Mouse (Mus musculus) myocyte (in vitro differentiated cells): ENCODE measurements at regions not wholly inside any gene's neighbourhood (a gene's known extent, or its start where the extent isn't known, plus 50 kb on each side); places are given as distances from the start of the nearest gene placed in this dataset.

ENCODE experiments used
- H3K27me3 ChIP-seq: one replicate; pipeline ENCODE4 v1.6.1; 2011; ENCODE audit not compliant: control insufficient read depth, insufficient read depth, insufficient read length
- H3K36me3 ChIP-seq: one replicate; pipeline ENCODE4 v1.6.1; 2011; ENCODE audit not compliant: control insufficient read depth, insufficient read depth
- H3K4me2 ChIP-seq: one replicate; pipeline ENCODE4 v1.6.1; 2011; ENCODE audit warnings: low read depth, control low read depth
- H3K4me3 ChIP-seq: one replicate; pipeline ENCODE4 v1.5.1; 2011; ENCODE audit warnings: mild to moderate bottlenecking, control low read depth, moderate library complexity
- H3K79me2 ChIP-seq: one replicate; pipeline ENCODE4 v1.6.1; 2011; ENCODE audit not compliant: control insufficient read depth, insufficient read depth
- H3ac ChIP-seq: one replicate; pipeline ENCODE4 v1.6.1; 2011; ENCODE audit not compliant: control insufficient read depth, insufficient read length
- CEBPB ChIP-seq: IDR thresholded peaks from 2 replicates; pipeline ENCODE4 v1.6.1; 2011; ENCODE audit warnings: mild to moderate bottlenecking, moderate library complexity; ENCODE audit not compliant: poor library complexity, insufficient read depth, severe bottlenecking
- E2F4 ChIP-seq: IDR thresholded peaks from one replicate; pipeline ENCODE4 v1.6.1; 2011; ENCODE audit warnings: mild to moderate bottlenecking, control low read depth, moderate library complexity; ENCODE audit not compliant: insufficient read depth
- MAX ChIP-seq: IDR thresholded peaks from one replicate; pipeline ENCODE4 v1.6.1; 2011; ENCODE audit warnings: low read depth, mild to moderate bottlenecking, control low read depth
- MYOD1 ChIP-seq, 3 experiments: IDR thresholded peaks; one replicate each; pipeline ENCODE4 v1.6.1; 2011; ENCODE audit warnings: control low read depth in 2 of 3, low read depth in 2 of 3, mild to moderate bottlenecking in 2 of 3, moderate library complexity in 1 of 3; ENCODE audit not compliant: insufficient read length in 2 of 3, control insufficient read depth in 1 of 3
- MYOG ChIP-seq, 3 experiments: IDR thresholded peaks; one replicate each; pipeline ENCODE4 v1.6.1; 2011; ENCODE audit warnings: control low read depth in 2 of 3, low read depth in 2 of 3, mild to moderate bottlenecking in 2 of 3; ENCODE audit not compliant: insufficient read length in 2 of 3, control insufficient read depth in 1 of 3, insufficient read depth in 1 of 3
- POLR2A ChIP-seq: IDR thresholded peaks from one replicate; pipeline ENCODE4 v1.6.1; 2011; ENCODE audit warnings: low read depth, mild to moderate bottlenecking, control low read depth, moderate library complexity; ENCODE audit not compliant: insufficient read length
- POLR2AphosphoS2 ChIP-seq: IDR thresholded peaks from one replicate; pipeline ENCODE4 v1.6.1; 2011; ENCODE audit warnings: low read depth, control low read depth; ENCODE audit not compliant: insufficient read length
- REST ChIP-seq: IDR thresholded peaks from one replicate; pipeline ENCODE4 v1.6.1; 2011; ENCODE audit warnings: mild to moderate bottlenecking, control low read depth, moderate library complexity; ENCODE audit not compliant: insufficient read depth, insufficient read length
- SRF ChIP-seq: IDR thresholded peaks from one replicate; pipeline ENCODE4 v1.6.1; 2011; ENCODE audit warnings: low read depth; ENCODE audit not compliant: control insufficient read depth, insufficient read length
- TCF12 ChIP-seq: IDR thresholded peaks from one replicate; pipeline ENCODE4 v1.6.1; 2011; ENCODE audit warnings: mild to moderate bottlenecking, control low read depth; ENCODE audit not compliant: poor library complexity, insufficient read depth, severe bottlenecking
- TCF3 ChIP-seq: IDR thresholded peaks from one replicate; pipeline ENCODE4 v1.6.1; 2011; ENCODE audit warnings: low read depth, control low read depth; ENCODE audit not compliant: insufficient read length
- USF1 ChIP-seq: IDR thresholded peaks from one replicate; pipeline ENCODE4 v1.6.1; 2011; ENCODE audit warnings: low read depth, mild to moderate bottlenecking, control low read depth, moderate library complexity

- Histone ChIP-seq H3K36me3 (no peaks in the 10 kb centered on the region), H3K4me2 (no peak overlapping the region), H3K4me3 (no peak overlapping the region), H3ac (no peak overlapping the region), H3K27me3 (no peaks in the 10 kb centered on the region), H3K79me2 (no peaks in the 10 kb centered on the region)
- no peak for TF ChIP-seq MYOD1 (IDR thresholded peaks at IDR 0.05; ENCODE audit: control insufficient read depth in 1 of 3, insufficient read length in 2 of 3, low read depth in 2 of 3)
- no peak for TF ChIP-seq TCF3
- no peak for TF ChIP-seq POLR2A
- no peak for TF ChIP-seq SRF
- no peak for TF ChIP-seq MAX
- no peak for TF ChIP-seq CEBPB
- TF ChIP-seq TCF12, result no peak
- TF ChIP-seq REST, result no peak
- TF ChIP-seq POLR2AphosphoS2, result no peak
- TF ChIP-seq USF1, result no peak
- no peak for TF ChIP-seq MYOG (IDR thresholded peaks at IDR 0.05; ENCODE audit: control insufficient read depth in 1 of 3, insufficient read depth in 1 of 3, insufficient read length in 2 of 3, low read depth in 2 of 3)
- no peak for TF ChIP-seq E2F4
These were observed 155.4 kb upstream of the Cadm2 start for GRCm38 (mm10) chr16:67776091-67776490.

- no peak for TF ChIP-seq CEBPB
- no peak for TF ChIP-seq MYOG (IDR thresholded peaks at IDR 0.05; ENCODE audit: control insufficient read depth in 1 of 3, insufficient read depth in 1 of 3, insufficient read length in 2 of 3, low read depth in 2 of 3)
- no peak for TF ChIP-seq MAX
- no peak for TF ChIP-seq POLR2A
- Histone ChIP-seq H3K79me2 (no peaks in the 10 kb centered on the region), H3K27me3 (no peaks in the 10 kb centered on the region), H3ac (no peak overlapping the region), H3K4me3 (no peak overlapping the region), H3K4me2 (no peak overlapping the region), H3K36me3 (no peaks in the 10 kb centered on the region)
These were observed 148.4 kb upstream of the Cadm2 start for GRCm38 (mm10) chr16:67769114-67769513.

GRCm38 (mm10) chr16:67735398-67735797, 114.7 kb upstream of the Cadm2 start:
- Histone ChIP-seq H3K4me2 (no peak overlapping the region), H3K79me2 (no peaks in the 10 kb centered on the region), H3K36me3 (no peaks in the 10 kb centered on the region), H3K4me3 (no peak overlapping the region), H3ac (no peak overlapping the region), H3K27me3 (no peaks in the 10 kb centered on the region)
- TF ChIP-seq E2F4, result no peak
- TF ChIP-seq MYOD1 (IDR thresholded peaks at IDR 0.05; ENCODE audit: control insufficient read depth in 1 of 3, insufficient read length in 2 of 3, low read depth in 2 of 3), result no peak
- TF ChIP-seq SRF, result no peak
- no peak for TF ChIP-seq REST
- TF ChIP-seq TCF3, result no peak
- TF ChIP-seq POLR2A, result no peak
- no peak for TF ChIP-seq CEBPB
- TF ChIP-seq TCF12, result no peak
- no peak for TF ChIP-seq MYOG (IDR thresholded peaks at IDR 0.05; ENCODE audit: control insufficient read depth in 1 of 3, insufficient read depth in 1 of 3, insufficient read length in 2 of 3, low read depth in 2 of 3)
- TF ChIP-seq POLR2AphosphoS2, result no peak
- no peak for TF ChIP-seq USF1
- no peak for TF ChIP-seq MAX

GRCm38 (mm10) chr16:67698619-67699018, 77.9 kb upstream of the Cadm2 start:
- no peaks in the 10 kb centered on the region for H3K36me3 ChIP-seq
- TF ChIP-seq MAX (no peak), MYOD1 (IDR thresholded peaks at IDR 0.05; ENCODE audit: control insufficient read depth in 1 of 3, insufficient read length in 2 of 3, low read depth in 2 of 3) (no peak), E2F4 (no peak), TCF3 (no peak), USF1 (no peak), POLR2A (no peak), POLR2AphosphoS2 (no peak), TCF12 (no peak), SRF (no peak), MYOG (IDR thresholded peaks at IDR 0.05; ENCODE audit: control insufficient read depth in 1 of 3, insufficient read depth in 1 of 3, insufficient read length in 2 of 3, low read depth in 2 of 3) (no peak), CEBPB (no peak), REST (no peak)
- no peaks in the 10 kb centered on the region for H3K27me3 ChIP-seq
- no peaks in the 10 kb centered on the region for H3K79me2 ChIP-seq
- H3K4me3 ChIP-seq, result no peak overlapping the region
- no peak overlapping the region for H3K4me2 ChIP-seq
- no peak overlapping the region for H3ac ChIP-seq
